Mouse (Mus musculus) intestine, embryonic 15.5 days (tissue): Measurements from ENCODE around the gene Nudt1. TPM values are rescaled to one million over a fixed set of nuclear protein-coding genes. Genes with fewer than 3 reads are reported as not detected.

Experiments used
- ATAC-seq: fragments of 200-750 bp; cut with Nextera tagmentation; 2 replicates; pipeline ENCODE4 v1.8.0; 2017; ENCODE audit warnings: moderate TSS enrichment, moderate library complexity
- H3K27ac ChIP-seq: fragments of 300-500 bp; sonication (generic); 2 replicates; pipeline ENCODE4 v1.5.1; 2015; ENCODE audit warnings: mild to moderate bottlenecking, inconsistent platforms
- H3K27me3 ChIP-seq: fragments of 300-500 bp; sonication (generic); replicated peaks from 2 replicates; pipeline ENCODE4 v1.6.1; 2015; ENCODE audit warnings: inconsistent platforms
- H3K36me3 ChIP-seq: fragments of 300-500 bp; sonication (generic); 2 replicates; pipeline ENCODE4 v1.6.1; 2015; ENCODE audit warnings: inconsistent platforms
- H3K4me1 ChIP-seq: fragments of 300-500 bp; sonication (generic); replicated peaks from 2 replicates; pipeline ENCODE4 v1.6.1; 2015; ENCODE audit warnings: inconsistent platforms
- H3K4me2 ChIP-seq: fragments of 300-500 bp; sonication (generic); replicated peaks from 2 replicates; pipeline ENCODE4 v1.6.1; 2015; ENCODE audit warnings: mild to moderate bottlenecking, inconsistent platforms
- H3K4me3 ChIP-seq: fragments of 300-500 bp; sonication (generic); replicated peaks from 2 replicates; pipeline ENCODE4 v1.5.1; 2015; ENCODE audit warnings: inconsistent platforms
- H3K9ac ChIP-seq: fragments of 300-500 bp; sonication (generic); 2 replicates; pipeline ENCODE4 v1.6.1; 2015; ENCODE audit warnings: inconsistent platforms
- H3K9me3 ChIP-seq: fragments of 300-500 bp; sonication (generic); 2 replicates; pipeline ENCODE4 v1.6.1; 2016; ENCODE audit warnings: inconsistent platforms
- WGBS: fragments of 180-500 bp; shearing (Covaris S2); methylation state at CpG from one replicate; pipeline ENCODE4 v1.1.7; 2015; 5-methylcytosine and 5-hydroxymethylcytosine counted together
- polyA plus RNA-seq: library from polyadenylated mRNA; unstranded; fragments of >200 nt; fragmentation: Nextera tagmentation; extraction: Ambion mirVana; gene quantifications from 2 replicates; pipeline ENCODE4 v1.2.1, GENCODE M21; 2015

Gene Nudt1
- 48.5 and 52.5 TPM in 2 replicates for polyA plus RNA-seq

DNA sequence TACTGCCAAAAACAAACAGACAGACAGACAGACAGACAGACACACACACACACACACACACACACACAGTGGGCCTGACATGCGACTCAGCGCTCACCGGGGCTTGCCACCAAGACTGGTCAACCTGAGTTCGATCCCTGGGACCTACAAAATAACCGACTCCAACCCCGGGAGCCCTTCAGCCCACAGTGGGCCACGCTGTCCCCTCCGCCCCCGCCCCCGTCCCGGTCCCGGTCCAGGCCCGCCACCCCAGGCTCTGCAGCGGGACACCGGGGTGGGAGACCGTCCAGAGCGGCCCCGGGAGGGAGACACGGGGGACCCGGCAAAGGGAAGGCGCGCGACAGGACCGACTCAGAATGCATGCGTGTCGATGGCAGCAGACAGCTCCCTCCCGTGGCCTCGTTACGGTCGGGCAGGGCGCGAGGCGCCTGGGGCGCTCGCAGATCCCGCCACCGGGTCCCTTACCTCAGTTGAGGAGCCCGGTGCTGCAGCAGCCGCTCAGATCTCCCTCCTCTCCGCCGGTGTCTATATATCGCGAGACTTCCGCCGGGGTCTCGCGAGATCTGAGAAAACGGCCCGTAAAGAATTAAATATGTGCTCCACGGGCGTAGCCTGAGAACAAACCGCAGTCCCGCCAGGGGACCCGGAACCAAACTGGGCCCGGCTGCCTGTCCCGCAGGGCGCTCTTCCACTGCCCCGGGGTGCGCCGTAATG, at the start of gene Nudt1, which contains the start of gene Mad1l1:
Gene Nudt1, plus strand, starts transcription at position 615 of the 714 bp plus-strand sequence.
Gene Mad1l1, minus strand, starts transcription at position 511 of the 714 bp plus-strand sequence.
- peak within 1 kb of the TSS; percentile 74 for H3K4me2 ChIP-seq
- H3K4me3 ChIP-seq = peak within 1 kb of the TSS; percentile 87
- H3K9ac ChIP-seq = peak within 1 kb of the TSS; percentile 100
- H3K27me3 ChIP-seq = no peaks in the 10 kb centered on the region
- WGBS = under 1% methylated on average over 60 of the region's 60 CpGs
- peaks cover 8% of the 10 kb centered on the region for H3K4me1 ChIP-seq
- no peaks in the 10 kb centered on the region for H3K9me3 ChIP-seq
- no peaks in the 10 kb centered on the region for H3K36me3 ChIP-seq
- peak; percentile 97 for ATAC-seq
- H3K27ac ChIP-seq = peak within 1 kb of the TSS; percentile 68

DNA sequence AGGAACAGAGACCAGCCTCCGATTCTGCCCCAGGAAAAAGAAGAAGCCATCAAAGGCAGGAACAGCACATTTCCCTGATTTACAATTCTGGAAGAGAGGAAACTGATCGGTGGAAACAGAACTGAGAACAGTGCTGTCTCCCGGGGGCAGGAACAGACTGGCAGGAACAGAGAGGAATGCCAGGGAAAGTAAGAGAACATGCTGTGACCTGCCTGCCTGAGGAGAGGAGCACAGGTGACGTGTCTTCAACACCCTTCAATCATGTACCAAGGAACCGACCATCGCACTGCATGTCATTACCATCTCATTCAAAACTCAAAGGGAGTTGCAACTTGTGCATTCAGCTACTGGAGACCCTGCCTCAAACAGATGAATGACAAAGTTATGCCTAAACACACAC, 44.7 kb upstream of the Nudt1 start:
- 83% methylated on average over 6 of the region's 6 CpGs for whole genome bisulfite sequencing
- Histone ChIP-seq H3K4me3 (no peak overlapping the region), H3K27ac (no peak overlapping the region), H3K9ac (no peak overlapping the region), H3K9me3 (no peaks in the 10 kb centered on the region), H3K4me2 (no peak overlapping the region), H3K27me3 (no peaks in the 10 kb centered on the region), H3K4me1 (no peaks in the 10 kb centered on the region), H3K36me3 (0 out of 2 replicates have a peak, but pooled peaks cover 4% of the 10 kb centered on the region)
- no peak for ATAC-seq

DNA sequence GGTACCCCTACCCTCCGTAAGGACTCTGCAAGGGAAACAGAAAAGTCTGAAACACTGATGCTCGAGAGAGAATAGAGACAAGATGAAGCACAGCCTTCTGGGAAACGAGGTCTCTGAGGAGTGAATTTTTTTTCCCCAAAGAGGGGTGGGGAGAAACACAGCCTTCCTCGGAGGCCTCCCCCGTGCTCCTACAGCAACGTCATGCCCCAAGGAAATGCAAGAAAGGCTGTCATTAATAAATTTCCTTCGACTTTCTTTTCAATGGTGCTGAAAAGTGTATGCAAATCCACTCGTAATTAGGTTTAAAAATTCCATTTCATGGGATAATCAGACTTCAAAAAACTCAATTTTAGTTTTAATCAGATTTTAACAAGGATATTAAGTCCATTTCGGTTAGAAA, 41.3 kb upstream of the Nudt1 start:
- Histone ChIP-seq H3K27me3 (no peaks in the 10 kb centered on the region), H3K4me2 (no peak overlapping the region), H3K4me1 (no peaks in the 10 kb centered on the region), H3K36me3 (0 out of 2 replicates have a peak, but pooled peaks cover 4% of the 10 kb centered on the region), H3K4me3 (no peak overlapping the region), H3K9ac (no peak overlapping the region), H3K27ac (no peak overlapping the region), H3K9me3 (no peaks in the 10 kb centered on the region)
- ATAC-seq = no peak
- 82% methylated on average over 9 of the region's 9 CpGs for WGBS

DNA sequence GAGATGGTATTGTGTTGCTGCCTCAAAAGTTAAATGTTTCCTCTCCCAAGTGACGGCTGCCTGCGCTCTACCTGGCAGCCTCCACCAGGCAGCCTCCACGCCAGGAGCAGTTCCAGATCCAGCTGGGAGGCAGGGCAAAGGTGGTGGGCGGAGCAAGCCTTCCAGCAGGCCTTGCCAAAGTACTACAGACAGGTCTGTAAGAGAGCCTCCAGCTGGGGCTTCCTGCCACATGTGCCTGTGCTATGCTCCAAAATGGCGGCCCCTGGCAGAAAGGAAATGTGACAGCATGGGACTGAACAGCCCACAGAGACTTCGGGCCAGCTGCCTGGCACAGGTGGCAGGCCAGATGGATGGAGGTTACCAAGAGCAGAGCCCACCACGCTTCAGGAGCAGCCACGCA, 39.1 kb upstream of the Nudt1 start:
- 0 out of 2 replicates have a peak, but pooled peaks have one; percentile 34 for ATAC-seq
- no peak overlapping the region for H3K9ac ChIP-seq

DNA sequence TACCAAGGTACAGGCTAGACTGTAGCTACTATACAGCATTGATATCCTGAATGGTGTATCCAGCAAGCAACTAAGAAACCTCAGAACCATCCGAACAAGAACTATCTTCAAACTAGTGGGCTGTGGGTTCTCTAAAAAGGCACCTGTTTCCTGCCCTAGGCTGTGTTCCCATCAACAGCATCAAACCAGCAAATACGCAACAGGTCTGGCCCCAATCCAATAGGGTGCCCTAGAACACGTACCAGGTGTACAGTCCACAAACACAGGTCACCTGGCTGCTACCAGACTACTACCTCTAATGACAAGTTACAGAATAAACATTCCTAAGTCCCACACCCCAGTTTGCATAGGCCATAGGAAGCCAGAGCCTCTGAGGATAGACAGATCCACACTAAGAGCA, 38.6 kb upstream of the Nudt1 start:
- Histone ChIP-seq H3K4me3 (no peak overlapping the region), H3K4me1 (no peaks in the 10 kb centered on the region), H3K27me3 (no peaks in the 10 kb centered on the region), H3K36me3 (0 out of 2 replicates have a peak, but pooled peaks cover 4% of the 10 kb centered on the region), H3K9me3 (no peaks in the 10 kb centered on the region), H3K4me2 (no peak overlapping the region), H3K27ac (no peak overlapping the region), H3K9ac (no peak overlapping the region)
- no peak for ATAC-seq
- WGBS = 92% methylated on average over 3 of the region's 3 CpGs

More for the DNA sequence above, 39.1 kb upstream of the Nudt1 start:
- no peak overlapping the region for H3K4me2 ChIP-seq
- H3K9me3 ChIP-seq = no peaks in the 10 kb centered on the region
- no peaks in the 10 kb centered on the region for H3K27me3 ChIP-seq
- WGBS = 71% methylated on average over 8 of the region's 8 CpGs
- H3K36me3 ChIP-seq = 0 out of 2 replicates have a peak, but pooled peaks cover 4% of the 10 kb centered on the region
- H3K4me3 ChIP-seq = no peak overlapping the region
- no peak overlapping the region for H3K27ac ChIP-seq
- H3K4me1 ChIP-seq = no peaks in the 10 kb centered on the region

DNA sequence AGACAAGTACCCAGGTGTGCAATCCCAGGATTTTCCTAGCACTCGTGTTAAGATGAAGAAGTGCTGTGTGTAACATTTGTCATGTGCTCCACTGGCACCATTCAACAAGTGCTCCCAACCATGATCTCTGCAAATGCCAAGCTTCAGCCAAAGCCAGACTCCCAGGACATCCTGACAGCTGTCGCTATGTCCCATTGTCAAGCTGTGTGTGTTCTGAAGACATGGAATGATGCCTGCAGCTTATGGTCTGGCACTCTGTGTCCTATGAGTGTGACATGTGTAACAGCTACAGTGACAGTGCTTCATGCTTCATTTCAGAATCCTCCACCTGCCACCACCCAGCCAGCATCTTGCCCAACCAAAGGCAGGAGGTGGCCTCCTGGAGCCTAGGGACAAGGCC, 37.4 kb upstream of the Nudt1 start:
- no peak for ATAC-seq
- no peak overlapping the region for H3K4me3 ChIP-seq
- H3K9me3 ChIP-seq = no peaks in the 10 kb centered on the region
- no peak overlapping the region for H3K4me2 ChIP-seq
- H3K4me1 ChIP-seq = no peaks in the 10 kb centered on the region
- no peak overlapping the region for H3K27ac ChIP-seq
- 93% methylated on average over 2 of the region's 2 CpGs for WGBS
- H3K9ac ChIP-seq = no peak overlapping the region
- H3K36me3 ChIP-seq = 0 out of 2 replicates have a peak, but pooled peaks cover 10% of the 10 kb centered on the region
- H3K27me3 ChIP-seq = no peaks in the 10 kb centered on the region

DNA sequence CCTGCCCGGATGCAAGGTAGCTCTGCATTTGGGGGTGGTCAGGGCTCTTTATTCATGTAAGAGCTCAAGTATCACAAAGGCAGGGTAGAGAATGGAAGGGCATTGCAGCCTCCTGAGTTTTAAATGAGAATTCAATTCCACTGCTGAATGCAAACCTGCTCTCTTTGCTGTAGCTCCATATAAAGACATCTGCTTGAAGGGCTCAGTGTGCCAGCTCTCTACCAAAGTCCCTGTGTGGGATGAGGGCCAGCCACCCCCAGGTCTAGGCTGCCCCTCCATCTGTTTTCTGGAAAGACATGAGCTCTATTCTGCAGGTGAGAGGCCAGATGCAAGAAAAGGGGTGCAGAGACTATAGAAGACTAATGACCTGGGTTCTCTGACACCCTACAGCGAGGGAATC, 36.7 kb upstream of the Nudt1 start:
- H3K27me3 ChIP-seq = no peaks in the 10 kb centered on the region
- no peak overlapping the region for H3K9ac ChIP-seq
- 0 out of 2 replicates have a peak, but pooled peaks cover 13% of the 10 kb centered on the region for H3K36me3 ChIP-seq
- H3K27ac ChIP-seq = no peak overlapping the region
- no peaks in the 10 kb centered on the region for H3K9me3 ChIP-seq
- WGBS = 84% methylated on average over 2 of the region's 2 CpGs
- no peak overlapping the region for H3K4me3 ChIP-seq
- ATAC-seq = no peak
- H3K4me1 ChIP-seq = no peaks in the 10 kb centered on the region
- no peak overlapping the region for H3K4me2 ChIP-seq

DNA sequence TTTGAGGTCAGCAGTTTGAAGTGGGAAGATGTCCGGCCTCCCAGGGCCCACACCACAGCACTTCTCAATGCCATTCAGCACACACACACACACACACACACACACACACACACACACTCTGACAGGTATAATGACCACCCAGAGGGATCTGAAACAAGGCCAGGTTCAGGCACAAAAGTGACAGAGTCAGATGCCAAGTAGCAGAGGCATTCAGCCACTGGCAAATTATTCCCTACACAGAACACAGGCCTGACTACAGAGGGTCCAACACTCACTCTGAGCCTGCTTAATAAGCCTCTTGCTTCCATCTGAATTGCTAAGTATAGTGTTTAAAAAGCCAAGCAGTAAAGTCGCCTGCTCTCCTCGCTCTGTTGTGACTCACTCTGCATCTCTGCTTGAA, 33.2 kb upstream of the Nudt1 start:
- 87% methylated on average over 3 of the region's 3 CpGs for WGBS
- Histone ChIP-seq H3K9ac (no peak overlapping the region), H3K9me3 (no peaks in the 10 kb centered on the region), H3K4me3 (no peak overlapping the region), H3K27me3 (no peaks in the 10 kb centered on the region), H3K4me2 (no peak overlapping the region), H3K4me1 (no peaks in the 10 kb centered on the region), H3K36me3 (0 out of 2 replicates have a peak, but pooled peaks cover 13% of the 10 kb centered on the region), H3K27ac (no peak overlapping the region)
- no peak for ATAC-seq

DNA sequence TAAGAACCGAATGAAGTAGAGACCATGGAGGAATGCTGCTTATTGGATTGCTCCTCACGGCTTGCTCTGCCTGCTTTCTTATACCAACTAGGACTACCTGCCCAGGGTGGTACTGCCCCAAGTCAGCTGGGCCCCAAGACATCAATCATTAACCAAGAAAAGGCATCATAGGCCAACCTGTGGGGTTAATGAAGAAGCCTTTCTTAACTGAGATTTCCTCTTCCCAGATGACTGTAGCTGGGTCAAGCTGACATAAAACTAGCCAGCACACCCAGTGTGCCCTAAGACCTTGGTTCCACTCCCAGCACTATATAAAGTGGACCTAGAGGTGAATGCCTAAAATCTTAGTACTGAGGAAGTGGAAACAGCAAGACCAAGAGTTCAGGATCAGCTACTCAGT, 32.3 kb upstream of the Nudt1 start:
- Histone ChIP-seq H3K9me3 (no peaks in the 10 kb centered on the region), H3K27ac (no peak overlapping the region), H3K9ac (no peak overlapping the region), H3K27me3 (no peaks in the 10 kb centered on the region), H3K4me2 (no peak overlapping the region), H3K4me1 (no peaks in the 10 kb centered on the region), H3K4me3 (no peak overlapping the region), H3K36me3 (peaks cover 17% of the 10 kb centered on the region; the same call in 1 of the 2 replicates)
- 96% methylated on average over 2 of the region's 2 CpGs for WGBS
- ATAC-seq = no peak

DNA sequence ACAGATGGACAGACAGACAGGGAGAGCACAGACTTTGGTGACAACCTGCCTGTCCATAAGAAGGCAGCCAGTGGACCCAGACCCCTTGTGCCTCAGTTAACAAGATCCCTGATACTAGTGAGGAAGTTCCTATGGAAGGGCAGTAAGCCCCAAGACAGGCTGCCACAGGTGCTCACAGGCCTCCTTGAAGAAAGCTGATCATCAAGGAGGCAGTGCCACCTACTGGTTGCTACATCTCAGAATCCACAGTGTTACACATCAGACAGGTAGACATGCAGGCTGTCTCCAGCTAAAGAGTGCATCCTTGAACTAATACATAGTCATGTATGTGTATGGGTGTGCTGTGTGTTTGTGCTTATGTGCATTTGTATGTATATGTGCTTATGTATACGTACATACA, 29.3 kb upstream of the Nudt1 start:
- Histone ChIP-seq H3K9me3 (no peaks in the 10 kb centered on the region), H3K4me3 (no peak overlapping the region), H3K4me1 (no peaks in the 10 kb centered on the region), H3K9ac (no peak overlapping the region), H3K36me3 (peaks cover 27% of the 10 kb centered on the region; the same call in 1 of the 2 replicates), H3K4me2 (no peak overlapping the region), H3K27me3 (no peaks in the 10 kb centered on the region), H3K27ac (no peak overlapping the region)
- no peak for ATAC-seq
- WGBS = 79% methylated on average over 1 of the region's 1 CpGs

DNA sequence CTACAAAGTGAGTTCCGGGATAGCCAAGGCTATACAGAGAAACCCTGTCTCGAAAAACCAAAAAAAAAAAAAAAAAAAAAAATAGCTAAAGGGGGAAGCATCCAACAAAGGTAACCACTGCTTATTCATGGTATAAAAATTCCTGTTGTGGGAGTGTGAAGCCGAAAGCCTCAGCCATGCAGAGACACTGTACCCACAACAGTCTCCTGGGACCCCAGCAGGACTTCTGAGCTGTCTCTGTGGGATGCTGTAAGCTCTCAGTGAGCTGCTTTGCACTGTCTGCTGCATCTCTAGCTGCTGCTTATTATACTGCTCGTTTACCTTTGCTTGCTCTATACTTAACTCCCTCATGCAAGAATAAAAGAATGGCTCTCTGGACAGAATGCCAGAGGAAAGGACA, 23.2 kb upstream of the Nudt1 start:
- Histone ChIP-seq H3K9me3 (no peaks in the 10 kb centered on the region), H3K27me3 (no peaks in the 10 kb centered on the region), H3K4me1 (no peaks in the 10 kb centered on the region), H3K9ac (no peak overlapping the region), H3K36me3 (peaks cover 31% of the 10 kb centered on the region), H3K4me3 (no peak overlapping the region), H3K4me2 (no peak overlapping the region), H3K27ac (no peak overlapping the region)
- WGBS = 92% methylated on average over 4 of the region's 4 CpGs
- ATAC-seq = no peak

DNA sequence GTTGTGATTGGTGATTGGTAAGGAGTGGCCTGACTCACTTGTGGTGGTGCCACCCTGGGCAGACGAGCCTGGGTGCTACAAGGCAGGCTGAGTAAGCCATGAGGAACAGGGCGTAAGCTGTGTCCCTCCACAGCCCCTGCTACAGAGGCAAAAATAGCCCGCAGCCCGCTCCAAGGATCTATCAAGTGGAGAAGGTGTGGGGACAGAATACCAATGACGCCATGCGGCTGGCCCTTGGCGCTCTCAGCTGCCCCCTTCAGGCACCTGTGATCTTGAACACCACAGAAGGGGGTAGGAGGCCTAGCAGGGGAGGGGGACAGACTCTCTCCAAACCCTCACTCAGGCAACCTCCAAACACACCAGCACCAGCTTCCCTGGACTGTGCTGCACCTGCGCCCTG, 15.4 kb upstream of the Nudt1 start:
- Histone ChIP-seq H3K27ac (no peak overlapping the region), H3K4me1 (no peaks in the 10 kb centered on the region), H3K9ac (no peak overlapping the region), H3K36me3 (peaks cover 29% of the 10 kb centered on the region), H3K4me2 (no peak overlapping the region), H3K9me3 (no peaks in the 10 kb centered on the region), H3K27me3 (no peaks in the 10 kb centered on the region), H3K4me3 (no peak overlapping the region)
- no peak for ATAC-seq
- WGBS = 89% methylated on average over 8 of the region's 8 CpGs

DNA sequence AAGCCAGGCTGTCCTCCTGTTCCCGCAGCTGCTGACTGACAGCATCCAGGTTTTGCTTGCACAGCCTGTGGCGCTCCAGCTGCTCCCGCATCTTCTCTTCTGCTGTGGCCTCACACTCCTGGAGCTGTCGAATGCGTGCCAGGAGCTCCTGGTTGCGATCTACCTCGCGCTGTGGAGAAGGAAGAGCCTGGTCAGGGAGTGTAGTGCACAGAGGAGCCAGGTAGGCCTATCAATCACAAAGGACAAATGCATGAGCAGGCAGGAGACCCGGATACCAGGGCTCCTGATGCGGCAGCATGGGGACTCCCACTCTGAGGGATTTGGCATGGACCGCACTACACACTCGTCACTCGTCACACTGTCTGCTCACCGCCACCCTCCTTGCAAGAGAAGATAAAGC, 13.9 kb upstream of the Nudt1 start:
- no peak overlapping the region for H3K4me2 ChIP-seq
- H3K4me1 ChIP-seq = no peaks in the 10 kb centered on the region
- 95% methylated on average over 14 of the region's 14 CpGs for WGBS
- no peaks in the 10 kb centered on the region for H3K27me3 ChIP-seq
- no peak overlapping the region for H3K4me3 ChIP-seq
- no peak for ATAC-seq
- no peak overlapping the region for H3K27ac ChIP-seq
- no peaks in the 10 kb centered on the region for H3K9me3 ChIP-seq
- H3K9ac ChIP-seq = no peak overlapping the region
- H3K36me3 ChIP-seq = peaks cover 20% of the 10 kb centered on the region
